Mouse (Mus musculus) G1E (cell line): Measurements from ENCODE around the gene Dip2b.

Experiments used
- CTCF ChIP-seq: IDR thresholded peaks from 2 replicates; pipeline ENCODE4 v1.5.1; 2012; ENCODE audit warnings: low read depth, low read length, inconsistent platforms, mixed read lengths
- GATA2 ChIP-seq: IDR thresholded peaks from 2 replicates; pipeline ENCODE4 v1.6.1; 2012; ENCODE audit warnings: low read depth, low read length, inconsistent platforms, borderline replicate concordance
- POLR2AphosphoS5 ChIP-seq: IDR thresholded peaks from 2 replicates; pipeline ENCODE4 v1.6.1; 2012; ENCODE audit warnings: low read depth, low read length, inconsistent platforms; ENCODE audit not compliant: insufficient replicate concordance
- TAL1 ChIP-seq: conservative IDR thresholded peaks from 2 replicates; pipeline ENCODE4 v1.6.1; 2012; ENCODE audit warnings: low read depth, low read length, inconsistent platforms, mixed read lengths

DNA sequence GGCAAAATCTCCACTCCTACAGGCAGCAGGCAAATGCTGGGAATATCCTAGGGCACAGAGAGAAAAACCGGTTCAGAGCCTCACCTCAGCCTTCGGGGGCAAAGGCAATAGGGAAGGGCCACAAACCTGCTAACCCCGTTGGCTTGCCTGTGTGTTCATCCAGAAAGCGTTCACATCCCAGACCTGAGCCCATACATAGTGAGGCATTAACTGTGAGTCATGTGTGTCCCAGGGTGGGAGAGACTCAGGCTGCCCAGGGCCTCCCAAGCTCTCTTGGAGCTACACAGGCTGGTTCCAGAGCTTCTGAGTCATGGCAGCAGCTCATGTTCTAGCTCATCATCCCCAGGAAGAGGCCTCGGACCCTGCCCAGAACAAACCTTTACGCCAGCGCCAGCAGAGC, 49.6 kb downstream of the Dip2b start:
- TF ChIP-seq TAL1 (no peak), CTCF (no peak), GATA2 (no peak), POLR2AphosphoS5 (no peak)
